Mouse (Mus musculus) lung, postnatal 25 days (tissue): ENCODE data around the gene Vps72.
"Not testable (repeated sequence)": the region's sequence is repeated elsewhere in the genome, so short reads cannot be mapped to it uniquely, and the experiment has no call there.

Experiments
- DNase-seq: peaks from one replicate; pipeline ENCODE4 v3.0.0; 2022; ENCODE audit warnings: low spot score

Vps72 gene

GRCm38 (mm10) chr3:95110911-95111726, at the start of gene Vps72:
Gene Vps72, plus strand, starts transcription at chr3:95111022.
- peak; percentile 93 for DNase-seq

DNA sequence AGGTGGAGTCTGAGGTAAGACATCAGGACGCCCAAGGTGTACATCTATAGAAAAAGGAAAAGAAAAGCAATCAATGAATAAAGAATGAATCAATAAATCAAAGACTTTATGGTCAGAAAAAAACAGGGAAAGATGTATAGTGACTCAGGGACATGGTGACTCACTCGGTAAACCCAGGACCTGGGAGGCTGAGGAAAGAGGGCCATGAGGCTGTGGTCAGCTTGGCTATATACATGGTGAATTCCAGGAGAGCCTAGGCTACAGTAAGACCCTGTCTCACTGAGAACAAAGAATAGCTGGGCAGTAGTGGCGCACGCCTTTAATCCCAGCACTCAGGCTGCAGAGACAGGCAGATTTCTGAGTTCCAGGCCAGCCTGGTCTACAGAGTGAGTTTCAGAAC, 47.1 kb upstream of the Vps72 start:
- no peak for DNase-seq

DNA sequence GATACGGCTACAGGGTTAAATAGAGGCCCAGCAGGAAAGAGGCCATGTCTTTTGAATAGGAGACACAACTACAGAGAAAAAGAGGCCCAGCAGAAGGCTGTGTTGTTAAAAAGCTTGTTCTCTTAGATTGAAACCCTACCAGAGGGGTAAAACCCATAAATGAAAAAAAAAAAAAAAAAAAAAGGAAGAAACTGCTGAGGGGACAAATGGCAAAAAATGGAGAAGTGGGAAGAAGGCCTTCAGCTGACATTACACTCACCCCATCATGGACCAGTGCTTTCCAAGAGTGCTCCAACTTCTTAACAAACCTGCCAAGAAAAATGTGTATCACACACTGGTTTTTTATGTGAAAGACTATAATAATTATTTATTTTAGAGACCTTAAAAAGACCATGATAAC, 45.3 kb upstream of the Vps72 start:
- no peak for DNase-seq

GRCm38 (mm10) chr3:95066095-95066494, 44.7 kb upstream of the Vps72 start:
- DNase-seq: no peak

DNA sequence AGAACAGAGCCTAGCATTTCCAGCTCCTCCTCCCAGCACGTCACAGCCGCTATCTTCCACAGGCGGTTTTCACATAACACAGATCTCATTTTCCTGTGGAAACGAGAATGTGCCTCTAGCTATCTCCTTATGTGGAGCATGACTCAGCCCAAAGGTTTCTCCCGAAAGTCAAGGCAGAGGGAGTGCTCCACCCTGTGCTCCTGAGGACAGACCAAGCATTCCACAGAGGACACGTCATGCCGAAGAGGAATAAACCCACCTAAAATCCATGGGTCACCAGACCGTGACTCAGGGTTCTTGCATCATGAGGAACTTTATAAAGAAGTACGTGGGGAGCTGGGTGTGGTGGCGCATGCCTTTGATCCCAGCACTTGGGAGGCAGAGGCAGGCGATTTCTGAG, 44.3 kb upstream of the Vps72 start:
- peak; percentile 2 for DNase-seq

DNA sequence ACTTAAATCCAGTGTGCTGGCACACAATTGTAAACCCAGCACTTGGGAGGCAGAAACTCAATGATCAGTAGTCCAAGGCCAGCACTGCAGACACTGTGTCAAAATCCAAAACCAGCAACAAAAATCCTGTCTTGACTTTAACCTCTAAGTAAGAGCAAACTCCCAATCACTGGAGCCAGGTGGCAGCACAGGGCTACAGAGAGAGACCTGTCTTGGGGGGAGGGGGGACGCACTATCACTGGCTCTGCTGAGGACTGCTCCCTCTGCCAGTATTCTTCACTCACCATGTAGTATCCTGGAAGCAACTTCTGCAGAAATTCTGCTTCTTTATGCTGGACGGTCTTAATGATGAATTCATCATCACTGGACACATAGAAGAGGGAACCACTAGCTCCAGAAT, 39.2 kb upstream of the Vps72 start:
- DNase-seq: no peak

- no peak for DNase-seq
Measured at GRCm38 (mm10) chr3:95088071-95088470, 22.8 kb upstream of the Vps72 start.

DNA sequence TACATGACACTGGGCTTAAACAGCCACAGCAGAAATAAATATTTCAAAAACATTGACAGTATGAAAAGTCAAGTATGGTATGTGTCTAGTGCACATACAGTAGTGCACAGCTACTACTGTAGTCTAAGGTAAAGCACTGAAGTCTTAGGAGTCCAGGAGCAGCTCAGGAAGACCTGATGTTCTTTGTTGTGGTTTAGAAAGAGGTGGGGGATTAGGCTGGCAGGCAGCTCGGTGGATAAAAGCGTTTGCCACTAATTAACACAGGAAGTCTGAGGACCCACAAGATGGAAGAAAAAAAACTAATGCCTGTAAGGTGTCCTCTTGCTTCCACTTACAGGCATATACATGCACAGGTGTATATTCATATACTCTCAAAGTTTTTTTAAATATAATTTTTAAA, 10.0 kb upstream of the Vps72 start:
- DNase-seq: no peak

GRCm38 (mm10) chr3:95105121-95105520, 5.7 kb upstream of the Vps72 start:
- no peak for DNase-seq

GRCm38 (mm10) chr3:95105586-95106337, 5.1 kb upstream of the Vps72 start:
- DNase-seq: no peak

- DNase-seq: peak; percentile 98
Measured at GRCm38 (mm10) chr3:95106338-95107117, 4.3 kb upstream of the Vps72 start, which contains the start of gene Pip5k1a. Gene Pip5k1a, minus strand, starts transcription at chr3:95106930.

- not testable (repeated sequence) for DNase-seq
Measured at GRCm38 (mm10) chr3:95107308-95107707, 3.5 kb upstream of the Vps72 start.

DNA sequence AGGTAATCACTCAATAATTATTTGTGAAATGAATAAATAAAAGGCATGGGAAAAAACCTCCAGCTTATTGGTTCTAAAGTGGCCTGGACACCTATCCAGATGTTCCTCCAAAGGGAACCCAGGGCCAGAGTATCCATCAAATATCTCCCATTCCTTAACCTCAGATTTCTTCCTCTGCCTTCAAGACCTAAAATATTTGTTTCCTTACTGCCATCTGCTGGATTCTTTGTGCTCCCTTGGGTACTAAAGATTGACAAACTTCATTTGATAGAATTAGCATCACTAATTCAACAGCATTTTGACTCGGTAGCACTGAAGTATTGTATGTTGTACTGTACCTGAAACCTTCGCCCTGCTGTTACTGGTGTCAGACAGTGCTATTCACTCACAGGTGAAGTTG, 2.9 kb upstream of the Vps72 start:
- no peak for DNase-seq

DNA sequence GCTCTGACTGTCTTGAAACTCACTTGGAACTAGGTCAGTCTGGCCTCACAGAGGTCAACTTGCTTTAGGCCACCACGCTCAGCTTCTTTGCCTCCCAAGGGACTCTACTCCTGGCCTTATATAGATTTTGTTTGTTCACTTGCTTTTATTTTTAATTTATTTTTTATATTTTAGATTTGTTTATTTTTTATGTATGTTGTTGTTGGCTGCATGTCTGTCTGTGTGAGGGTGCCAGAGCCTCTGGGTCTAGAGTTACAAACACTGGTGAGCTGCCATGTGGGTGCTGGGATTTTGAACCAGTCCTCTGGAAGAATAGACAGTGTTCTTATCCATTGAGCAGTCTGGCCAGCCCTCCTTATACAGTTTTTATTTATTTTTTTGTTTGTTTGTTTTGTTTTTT, 1.9 kb downstream of the Vps72 start:
- no peak for DNase-seq

DNA sequence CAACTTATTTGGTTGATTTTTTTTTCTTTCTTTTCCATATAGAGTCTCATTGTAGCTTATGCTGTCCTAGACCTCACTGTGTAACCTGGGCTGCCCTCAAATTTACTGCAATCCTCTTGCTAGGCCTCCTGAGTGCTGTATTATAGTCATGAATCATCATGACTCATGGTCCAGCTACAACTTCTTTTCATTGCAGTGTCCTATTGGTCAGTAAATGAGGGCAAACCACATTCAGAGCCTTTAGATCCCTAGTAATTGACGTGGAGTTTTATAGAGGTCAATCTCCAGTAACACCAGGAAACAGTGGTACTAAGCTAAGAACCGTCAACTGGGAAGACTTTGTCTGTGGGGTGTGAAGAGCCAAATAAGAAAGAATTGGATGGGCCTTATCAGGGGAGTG, 6.9 kb downstream of the Vps72 start:
- DNase-seq: no peak

GRCm38 (mm10) chr3:95121580-95121979, 10.8 kb downstream of the Vps72 start:
- peak; percentile 37 for DNase-seq

GRCm38 (mm10) chr3:95124246-95124645, 13.4 kb downstream of the Vps72 start, which contains the start of gene Tmod4:
Gene Tmod4, plus strand, starts transcription at chr3:95124476.
- DNase-seq: no peak

- DNase-seq: peak; percentile 61
Measured at GRCm38 (mm10) chr3:95124972-95125371, 14.2 kb downstream of the Vps72 start.

DNA sequence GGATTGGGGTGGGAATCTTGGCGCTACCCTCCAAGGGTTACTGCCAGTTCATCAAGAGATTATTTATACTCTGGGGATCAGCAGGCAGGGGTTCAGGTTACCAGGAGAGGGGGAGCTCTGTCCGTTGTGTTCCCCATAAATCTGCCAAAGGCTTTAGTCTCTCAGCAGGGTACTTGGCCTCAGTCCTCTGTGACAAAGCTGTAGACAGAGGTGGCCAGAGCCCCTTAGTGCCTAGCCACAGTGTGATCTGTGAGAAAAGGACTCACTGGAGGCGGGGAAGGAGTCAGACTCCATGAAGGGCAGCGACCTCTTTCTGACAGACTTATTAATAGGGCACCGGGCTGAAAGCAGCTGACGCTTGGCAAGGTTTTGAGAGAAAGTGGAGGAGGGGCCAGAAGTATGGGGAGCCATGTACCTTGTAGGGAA, 18.4 kb downstream of the Vps72 start:
- no peak for DNase-seq

DNA sequence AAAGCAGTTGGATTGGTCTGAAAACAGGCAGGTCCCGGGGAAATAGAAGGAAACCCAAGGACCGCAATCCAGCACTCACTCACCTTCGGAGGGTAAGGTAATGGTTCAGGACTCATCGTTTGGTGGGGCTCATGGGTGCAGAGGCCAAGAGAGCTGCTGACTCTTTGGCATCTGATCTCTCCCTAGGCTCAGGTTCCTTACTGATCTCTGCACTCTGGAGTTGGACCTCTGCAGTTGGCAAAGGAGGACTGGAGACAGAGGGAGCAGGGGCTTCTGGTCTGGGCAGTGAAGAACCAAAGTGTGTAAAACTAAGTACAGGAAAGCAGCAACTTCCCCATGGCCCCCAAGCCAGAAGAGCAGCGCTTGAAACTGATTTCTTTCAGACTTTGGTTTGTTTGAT, 19.3 kb downstream of the Vps72 start:
- DNase-seq: no peak

- DNase-seq: not testable (repeated sequence)
Measured at GRCm38 (mm10) chr3:95132389-95132788, 21.6 kb downstream of the Vps72 start.

GRCm38 (mm10) chr3:95133176-95133575, 22.4 kb downstream of the Vps72 start:
- DNase-seq: no peak
